Mouse (Mus musculus) spleen, adult 18-20 months (tissue): Measurements from ENCODE around the gene Scn8a.

ENCODE experiments used
- DNase-seq, 2 experiments: peaks; one replicate each; pipeline ENCODE4 v3.0.0; 2022; ENCODE audit warnings: mixed read lengths in 2 of 2

Scn8a gene

GRCm38 (mm10) chr15:100881385-100881784 is 11.7 kb downstream of the Scn8a start:
- no peak for DNase-seq

DNA sequence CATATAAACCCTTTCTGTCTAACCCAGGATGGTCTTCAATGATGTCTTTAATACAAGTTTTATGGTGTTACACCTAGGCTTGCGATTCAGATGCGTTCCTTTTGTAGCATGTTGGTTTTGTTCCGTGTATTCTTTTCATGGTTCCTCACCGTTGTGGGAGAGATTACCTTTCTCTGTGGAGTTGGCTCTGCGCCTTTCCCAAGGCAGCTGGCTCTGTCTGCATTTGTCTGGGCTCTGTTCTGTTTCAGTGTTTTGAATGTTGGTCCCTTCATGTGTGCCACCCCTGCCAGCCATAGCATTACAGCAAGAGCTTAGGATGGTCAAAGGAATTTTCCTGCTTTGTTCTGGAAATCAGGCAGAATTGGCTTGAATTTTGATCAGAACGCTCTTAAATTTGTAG is 14.8 kb downstream of the Scn8a start:
- no peak for DNase-seq

- no peak for DNase-seq
These were observed 22.3 kb downstream of the Scn8a start for GRCm38 (mm10) chr15:100891962-100892361.

GRCm38 (mm10) chr15:100896502-100896901 is 26.8 kb downstream of the Scn8a start:
- DNase-seq: no peak

DNA sequence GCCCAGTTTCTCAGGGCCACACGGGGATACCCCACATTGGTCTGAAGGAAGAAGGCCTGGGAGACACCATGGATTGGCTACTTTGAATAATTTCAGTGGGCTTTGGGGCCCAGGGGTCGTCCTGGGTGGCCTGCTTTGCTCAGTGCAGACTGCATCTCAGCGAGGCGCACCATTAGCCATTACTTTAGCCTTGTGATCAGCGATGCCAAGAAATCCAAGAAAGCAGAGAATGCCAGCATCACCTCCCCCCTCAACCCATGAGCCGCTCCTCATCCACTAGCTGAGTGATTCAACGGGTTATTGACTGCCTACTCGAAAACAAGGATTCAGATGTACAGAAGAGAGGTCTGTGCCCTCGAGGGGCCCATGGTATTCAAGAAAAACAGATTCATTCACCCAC is 34.2 kb downstream of the Scn8a start:
- no peak for DNase-seq

DNA sequence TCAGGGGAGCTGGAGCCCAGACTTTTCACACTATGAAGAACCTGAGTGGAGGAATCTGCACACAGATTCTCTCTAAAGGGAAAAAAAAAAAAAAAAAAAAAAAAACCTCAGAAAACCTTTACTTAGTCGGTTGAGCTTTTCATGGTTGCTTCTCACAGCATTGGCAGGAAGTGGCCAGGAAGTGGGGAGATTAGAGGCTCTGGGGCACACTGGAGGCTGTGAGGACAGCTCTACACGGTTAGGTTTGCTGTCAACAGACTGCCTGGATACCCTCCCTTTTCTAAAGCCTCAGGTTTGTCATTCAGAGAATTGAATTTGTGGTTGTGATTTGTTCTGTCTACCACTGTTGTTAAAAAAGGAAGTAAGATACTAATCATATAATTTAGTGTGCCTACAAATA is 35.3 kb downstream of the Scn8a start:
- peak; percentile 34 to 61 for DNase-seq

- no peak for DNase-seq
These were observed 36.1 kb downstream of the Scn8a start for GRCm38 (mm10) chr15:100905751-100906150.

- DNase-seq: no peak
These were observed 39.2 kb downstream of the Scn8a start for GRCm38 (mm10) chr15:100908817-100909216.

DNA sequence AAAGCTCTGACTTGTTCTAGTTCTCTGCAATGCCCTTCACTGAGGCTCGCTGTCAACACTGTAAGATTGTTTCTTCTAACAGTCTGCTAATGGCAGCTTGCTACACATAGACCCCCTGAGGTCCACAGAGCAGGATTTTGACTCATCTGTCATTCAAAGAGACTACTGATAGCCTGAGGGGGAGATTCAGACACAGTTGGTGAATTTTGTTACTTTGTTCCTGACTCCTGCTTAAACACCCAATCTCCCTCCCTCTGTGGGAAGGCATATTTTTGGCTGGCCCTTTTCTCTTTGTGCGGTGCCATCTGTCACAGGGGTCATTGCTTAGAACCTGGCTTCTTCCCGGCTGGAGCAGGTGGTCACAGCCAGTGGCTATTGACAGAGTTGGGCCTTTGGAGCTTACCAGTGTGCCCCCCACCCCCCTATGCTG is 40.1 kb downstream of the Scn8a start:
- no peak for DNase-seq

DNA sequence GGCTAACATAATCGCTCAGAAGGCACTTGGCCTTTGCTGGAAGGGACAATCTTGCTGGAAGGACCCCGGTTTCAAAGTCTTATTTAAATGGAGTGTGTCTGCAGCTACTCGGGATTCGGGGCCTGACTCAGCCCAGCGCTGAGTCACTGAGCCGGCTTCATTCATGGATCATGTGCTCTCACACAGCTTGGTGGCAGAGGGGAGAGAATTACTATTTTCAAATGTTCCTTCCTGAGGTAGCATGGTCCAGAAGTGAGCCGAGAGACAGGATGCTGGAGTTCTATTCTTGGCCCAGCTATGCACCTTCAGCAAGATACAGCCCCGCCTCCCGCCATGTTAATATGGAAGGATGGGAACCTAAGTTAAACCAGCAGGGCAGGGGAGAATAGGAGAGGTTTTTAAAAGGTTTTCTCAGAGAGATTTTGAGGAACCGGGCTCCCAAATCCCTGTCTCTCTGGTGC is 40.8 kb downstream of the Scn8a start:
- DNase-seq: no peak

DNA sequence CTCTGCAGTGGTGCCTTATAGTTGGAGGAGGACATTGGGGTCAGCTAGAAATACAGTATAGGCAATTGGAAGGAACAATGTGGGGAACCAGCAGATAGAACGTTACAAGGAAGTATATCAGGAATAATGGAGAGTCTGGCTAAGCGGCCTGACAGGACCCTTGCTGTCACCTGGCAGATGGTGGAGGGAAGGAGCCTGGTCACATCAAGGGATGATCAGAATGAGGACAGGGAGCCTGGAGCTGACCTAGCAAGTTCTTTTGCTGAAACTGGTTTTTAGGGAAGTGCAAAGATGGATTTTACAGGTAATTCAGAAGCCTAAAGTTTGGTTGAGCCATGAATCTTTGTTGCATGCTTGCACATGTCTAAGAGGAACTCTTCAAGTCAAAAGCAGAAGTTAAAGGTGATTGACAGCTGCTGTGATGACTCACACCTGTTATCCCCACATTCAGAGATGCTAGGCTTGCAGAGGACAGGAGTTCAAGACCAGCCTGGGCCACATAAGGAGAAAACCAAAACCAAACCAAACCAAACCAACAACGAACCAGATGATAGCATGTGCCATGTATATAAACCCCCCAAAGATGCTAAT is 43.1 kb downstream of the Scn8a start:
- DNase-seq: no peak

- peak; percentile 15 to 21 for DNase-seq
These were observed 45.1 kb downstream of the Scn8a start for GRCm38 (mm10) chr15:100914734-100915242.

DNA sequence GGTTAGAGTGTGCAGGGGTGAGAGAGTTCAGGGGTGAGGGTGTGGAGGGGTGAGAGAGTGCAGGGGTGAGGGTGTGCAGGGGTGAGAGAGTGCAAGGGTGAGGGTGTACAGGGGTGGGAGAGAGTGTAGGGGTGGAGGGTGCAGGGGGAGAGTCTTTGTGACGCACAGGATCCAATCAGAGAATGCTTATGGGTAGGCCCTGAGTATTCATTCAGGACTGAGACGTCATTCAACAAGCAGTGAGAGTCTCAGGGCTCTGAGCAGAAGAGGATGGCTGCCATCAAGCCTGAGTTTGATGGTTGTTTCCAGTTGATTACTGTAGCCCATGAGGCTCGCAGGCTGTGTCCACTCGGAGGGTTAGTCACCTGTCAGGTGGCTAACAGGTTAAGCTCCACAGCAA is 48.4 kb downstream of the Scn8a start:
- DNase-seq: no peak

DNA sequence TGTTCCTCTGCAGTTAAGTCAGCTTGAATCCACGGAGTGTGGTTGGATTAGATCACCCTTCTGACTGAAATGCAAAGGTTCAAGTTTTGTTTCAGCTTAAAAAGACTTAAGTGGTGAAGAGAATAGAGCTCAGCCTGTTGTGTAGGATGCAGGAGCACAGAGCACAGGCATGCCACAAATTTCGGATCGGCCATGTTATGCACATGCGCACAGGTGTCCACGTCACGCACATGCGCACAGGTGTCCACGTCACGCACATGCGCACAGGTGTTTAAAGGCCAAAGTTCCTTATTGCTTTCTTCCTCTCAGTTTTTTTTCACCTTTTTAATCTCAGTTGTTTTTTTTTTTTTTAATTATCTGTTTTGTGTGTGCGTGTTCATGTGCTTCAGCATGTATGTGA is 52.6 kb downstream of the Scn8a start:
- no peak for DNase-seq

DNA sequence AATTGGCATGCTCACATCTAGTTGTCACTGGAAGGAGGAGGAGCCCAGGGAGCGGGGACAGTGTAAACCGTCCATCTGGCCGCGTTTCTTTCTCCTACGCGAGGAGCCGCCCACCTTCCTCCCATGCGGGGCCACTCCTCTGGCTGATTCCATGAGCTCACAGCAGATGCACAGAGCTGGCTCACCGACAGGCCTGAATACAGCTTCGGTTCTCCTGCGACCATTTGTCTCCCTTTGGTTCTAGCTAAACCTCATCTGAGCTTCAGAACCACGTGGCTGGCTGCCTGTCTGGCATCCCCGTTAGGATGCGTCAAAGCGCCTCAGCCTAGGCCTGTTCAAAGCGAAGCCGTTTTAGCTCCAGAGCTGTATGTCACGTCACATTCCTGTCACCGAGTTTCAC is 53.8 kb downstream of the Scn8a start:
- DNase-seq: no peak

GRCm38 (mm10) chr15:100924941-100925340 is 55.3 kb downstream of the Scn8a start:
- DNase-seq: no peak

GRCm38 (mm10) chr15:100930477-100930876 is 60.8 kb downstream of the Scn8a start:
- DNase-seq: no peak

- DNase-seq: no peak
These were observed 66.5 kb downstream of the Scn8a start for GRCm38 (mm10) chr15:100936176-100936575.

- no peak for DNase-seq
These were observed 78.7 kb downstream of the Scn8a start for GRCm38 (mm10) chr15:100948383-100948782.

- DNase-seq: no peak
These were observed 79.5 kb downstream of the Scn8a start for GRCm38 (mm10) chr15:100949169-100949568.

DNA sequence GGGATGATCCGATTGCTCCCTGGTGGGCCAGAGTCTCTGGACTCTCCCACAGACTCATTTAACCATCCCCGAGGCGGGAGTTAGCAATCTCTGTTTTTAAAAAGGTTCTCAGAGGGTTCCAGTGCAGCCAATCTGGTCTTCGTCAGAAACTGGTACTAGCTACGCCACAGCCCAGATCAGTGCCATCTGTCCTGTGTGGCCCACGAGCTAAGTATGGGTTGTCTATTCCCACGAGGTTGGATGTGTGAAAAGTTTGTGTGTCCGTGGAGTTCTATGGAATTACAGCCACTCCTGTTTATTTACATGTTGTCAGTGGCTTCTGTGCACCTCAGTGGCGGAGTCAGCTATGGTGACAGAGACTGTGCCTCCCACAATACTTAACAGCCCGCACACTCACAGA is 81.8 kb downstream of the Scn8a start:
- no peak for DNase-seq

DNA sequence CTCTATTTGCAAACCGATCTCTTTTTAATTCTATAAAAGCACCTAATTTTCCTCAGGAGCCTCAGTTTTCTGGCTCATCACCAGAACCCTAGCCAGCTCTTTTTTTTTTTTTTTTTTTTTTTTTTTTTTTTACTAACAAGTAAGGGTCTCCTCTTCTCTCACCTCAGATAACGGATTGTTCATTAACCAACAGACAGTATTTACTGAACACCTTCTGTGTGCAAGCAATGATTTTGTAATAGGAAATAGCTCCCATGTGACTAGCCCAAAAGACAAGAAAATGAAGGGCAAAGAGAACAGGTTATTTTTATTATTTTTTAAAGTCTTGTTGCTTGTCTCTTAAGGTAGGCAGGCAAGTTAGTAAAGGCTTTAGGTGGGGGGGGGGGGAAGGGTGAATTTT is 82.6 kb downstream of the Scn8a start:
- DNase-seq: no peak

DNA sequence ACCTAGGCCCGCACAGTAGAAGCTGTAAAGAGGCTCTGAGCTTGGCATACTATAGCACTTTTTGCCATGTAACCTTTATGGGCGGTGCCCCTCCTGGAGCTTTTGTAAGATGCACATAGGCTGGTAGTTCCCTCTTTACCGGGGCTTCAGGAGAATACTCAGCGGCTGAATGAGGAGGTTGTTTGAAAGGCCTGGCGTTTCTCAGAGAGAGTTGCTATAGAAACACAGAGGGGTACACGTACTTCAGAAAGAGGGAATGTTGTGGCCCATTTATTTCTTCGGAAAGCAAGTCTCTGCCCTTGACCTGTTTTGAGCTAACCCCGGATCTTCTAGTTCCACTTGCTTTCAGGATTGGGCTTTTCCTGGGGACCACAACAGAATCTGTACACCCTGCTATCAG is 83.2 kb downstream of the Scn8a start:
- no peak for DNase-seq

GRCm38 (mm10) chr15:100953955-100954354 is 84.3 kb downstream of the Scn8a start:
- no peak for DNase-seq

- DNase-seq: no peak
These were observed 85.1 kb downstream of the Scn8a start for GRCm38 (mm10) chr15:100954751-100955150.
